Mouse (Mus musculus): Measurements from ENCODE around the gene Myo18b. TPM values are rescaled to one million over a fixed set of nuclear protein-coding genes. Genes with fewer than 3 reads are reported as not detected.

The Myo18b gene
- polyA plus RNA-seq, 1 experiment from 2014 or later: 0.66 TPM

GRCm38 (mm10) chr5:112928201-112928881 is 32.2 kb upstream of the Myo18b start:
- Histone ChIP-seq H3K9me3 (ENCODE audit: control insufficient read depth, low read length) (no peaks in the 10 kb centered on the region), H3K4me3 (ENCODE audit: low read depth, low read length) (no peak overlapping the region), H3K27ac (ENCODE audit: low read depth, low read length) (no peak overlapping the region), H3K9ac (ENCODE audit: low read length) (no peak overlapping the region), H3K4me2 (ENCODE audit: low read depth) (no peak overlapping the region), H3K27me3 (ENCODE audit: control insufficient read depth, insufficient read depth, low read length) (no peaks in the 10 kb centered on the region), H3K36me3 (ENCODE audit: control insufficient read depth, insufficient read depth, low read length) (no peaks in the 10 kb centered on the region), H3K4me1 (ENCODE audit: control insufficient read depth, insufficient read depth, low read length) (no peaks in the 10 kb centered on the region)
- DNase-seq (ENCODE audit: low spot score) (no peak), ATAC-seq (ENCODE audit: insufficient read depth, low FRiP score, low TSS enrichment) (no peak)
- 58% methylated on average over 10 of the region's 10 CpGs for WGBS

GRCm38 (mm10) chr5:112925422-112925821 is 29.3 kb upstream of the Myo18b start:
- Histone ChIP-seq H3K27ac (ENCODE audit: low read depth, low read length) (no peak overlapping the region), H3K27me3 (ENCODE audit: control insufficient read depth, insufficient read depth, low read length) (no peaks in the 10 kb centered on the region), H3K36me3 (ENCODE audit: control insufficient read depth, insufficient read depth, low read length) (no peaks in the 10 kb centered on the region), H3K4me1 (ENCODE audit: control insufficient read depth, insufficient read depth, low read length) (no peaks in the 10 kb centered on the region), H3K4me3 (ENCODE audit: low read depth, low read length) (no peak overlapping the region), H3K9me3 (ENCODE audit: control insufficient read depth, low read length) (no peaks in the 10 kb centered on the region), H3K4me2 (ENCODE audit: low read depth) (no peak overlapping the region), H3K9ac (ENCODE audit: low read length) (no peak overlapping the region)
- DNase-seq (ENCODE audit: low spot score) (no peak), ATAC-seq (ENCODE audit: insufficient read depth, low FRiP score, low TSS enrichment) (no peak)
- WGBS: 94% methylated on average over 5 of the region's 5 CpGs

- H3K27me3 ChIP-seq (ENCODE audit: control insufficient read depth, insufficient read depth, low read length): no peaks in the 10 kb centered on the region
- no peak for ATAC-seq (ENCODE audit: insufficient read depth, low FRiP score, low TSS enrichment)
- no peak overlapping the region for H3K27ac ChIP-seq (ENCODE audit: low read depth, low read length)
Measured at GRCm38 (mm10) chr5:112924806-112925205, 28.6 kb upstream of the Myo18b start.

GRCm38 (mm10) chr5:112923841-112924240 is 27.7 kb upstream of the Myo18b start:
- Histone ChIP-seq H3K27me3 (ENCODE audit: control insufficient read depth, insufficient read depth, low read length) (no peaks in the 10 kb centered on the region), H3K9ac (ENCODE audit: low read length) (no peak overlapping the region), H3K27ac (ENCODE audit: low read depth, low read length) (no peak overlapping the region), H3K4me3 (ENCODE audit: low read depth, low read length) (no peak overlapping the region), H3K4me1 (ENCODE audit: control insufficient read depth, insufficient read depth, low read length) (no peaks in the 10 kb centered on the region), H3K4me2 (ENCODE audit: low read depth) (no peak overlapping the region), H3K36me3 (ENCODE audit: control insufficient read depth, insufficient read depth, low read length) (no peaks in the 10 kb centered on the region), H3K9me3 (ENCODE audit: control insufficient read depth, low read length) (no peaks in the 10 kb centered on the region)
- no peak for ATAC-seq (ENCODE audit: insufficient read depth, low FRiP score, low TSS enrichment)
- WGBS: 92% methylated on average over 14 of the region's 14 CpGs
- no peak for DNase-seq (ENCODE audit: low spot score)

More at GRCm38 (mm10) chr5:112924806-112925205, 28.6 kb upstream of the Myo18b start:
- H3K36me3 ChIP-seq (ENCODE audit: control insufficient read depth, insufficient read depth, low read length): no peaks in the 10 kb centered on the region
- H3K4me1 ChIP-seq (ENCODE audit: control insufficient read depth, insufficient read depth, low read length): no peaks in the 10 kb centered on the region
- H3K4me2 ChIP-seq (ENCODE audit: low read depth): no peak overlapping the region
- no peaks in the 10 kb centered on the region for H3K9me3 ChIP-seq (ENCODE audit: control insufficient read depth, low read length)
- H3K4me3 ChIP-seq (ENCODE audit: low read depth, low read length): no peak overlapping the region
- 89% methylated on average over 8 of the region's 8 CpGs for WGBS
- no peak for DNase-seq (ENCODE audit: low spot score)
- H3K9ac ChIP-seq (ENCODE audit: low read length): no peak overlapping the region

GRCm38 (mm10) chr5:112921914-112922313 is 25.8 kb upstream of the Myo18b start:
- DNase-seq (ENCODE audit: low spot score): no peak
- Histone ChIP-seq H3K36me3 (ENCODE audit: control insufficient read depth, insufficient read depth, low read length) (no peaks in the 10 kb centered on the region), H3K9ac (ENCODE audit: low read length) (no peak overlapping the region), H3K4me2 (ENCODE audit: low read depth) (no peak overlapping the region), H3K4me3 (ENCODE audit: low read depth, low read length) (no peak overlapping the region), H3K27ac (ENCODE audit: low read depth, low read length) (no peak overlapping the region), H3K9me3 (ENCODE audit: control insufficient read depth, low read length) (no peaks in the 10 kb centered on the region), H3K27me3 (ENCODE audit: control insufficient read depth, insufficient read depth, low read length) (no peaks in the 10 kb centered on the region), H3K4me1 (ENCODE audit: control insufficient read depth, insufficient read depth, low read length) (no peaks in the 10 kb centered on the region)
- no peak for ATAC-seq (ENCODE audit: insufficient read depth, low FRiP score, low TSS enrichment)

GRCm38 (mm10) chr5:112910381-112910780 is 14.2 kb upstream of the Myo18b start:
- DNase-seq (ENCODE audit: low spot score) (no peak), ATAC-seq (ENCODE audit: insufficient read depth, low FRiP score, low TSS enrichment) (no peak)
- Histone ChIP-seq H3K9me3 (ENCODE audit: control insufficient read depth, low read length) (no peaks in the 10 kb centered on the region), H3K4me1 (ENCODE audit: control insufficient read depth, insufficient read depth, low read length) (0 out of 2 replicates have a peak, but pooled peaks cover 3% of the 10 kb centered on the region), H3K4me2 (ENCODE audit: low read depth) (no peak overlapping the region), H3K27me3 (ENCODE audit: control insufficient read depth, insufficient read depth, low read length) (no peaks in the 10 kb centered on the region), H3K27ac (ENCODE audit: low read depth, low read length) (no peak overlapping the region), H3K36me3 (ENCODE audit: control insufficient read depth, insufficient read depth, low read length) (no peaks in the 10 kb centered on the region), H3K4me3 (ENCODE audit: low read depth, low read length) (no peak overlapping the region), H3K9ac (ENCODE audit: low read length) (no peak overlapping the region)
- WGBS: 80% methylated on average over 5 of the region's 5 CpGs

- H3K27ac ChIP-seq (ENCODE audit: low read depth, low read length): no peak overlapping the region
- 50% methylated on average over 2 of the region's 2 CpGs for WGBS
- no peak overlapping the region for H3K9ac ChIP-seq (ENCODE audit: low read length)
- no peaks in the 10 kb centered on the region for H3K36me3 ChIP-seq (ENCODE audit: control insufficient read depth, insufficient read depth, low read length)
- H3K4me3 ChIP-seq (ENCODE audit: low read depth, low read length): no peak overlapping the region
- ATAC-seq (ENCODE audit: insufficient read depth, low FRiP score, low TSS enrichment) (no peak), DNase-seq (ENCODE audit: low spot score) (no peak)
- H3K9me3 ChIP-seq (ENCODE audit: control insufficient read depth, low read length): no peaks in the 10 kb centered on the region
- H3K4me1 ChIP-seq (ENCODE audit: control insufficient read depth, insufficient read depth, low read length): 0 out of 2 replicates have a peak, but pooled peaks cover 3% of the 10 kb centered on the region
- no peaks in the 10 kb centered on the region for H3K27me3 ChIP-seq (ENCODE audit: control insufficient read depth, insufficient read depth, low read length)
- no peak overlapping the region for H3K4me2 ChIP-seq (ENCODE audit: low read depth)
Measured at GRCm38 (mm10) chr5:112908169-112908614, 12.0 kb upstream of the Myo18b start.

- DNase-seq (ENCODE audit: low spot score): no peak
Measured at GRCm38 (mm10) chr5:112907504-112907903, 11.3 kb upstream of the Myo18b start.

GRCm38 (mm10) chr5:112893462-112894060 is 2.6 kb downstream of the Myo18b start:
- DNase-seq (ENCODE audit: low spot score) (no peak), ATAC-seq (ENCODE audit: insufficient read depth, low FRiP score, low TSS enrichment) (no peak)
- Histone ChIP-seq H3K36me3 (ENCODE audit: control insufficient read depth, insufficient read depth, low read length) (no peaks in the 10 kb centered on the region), H3K4me3 (ENCODE audit: low read depth, low read length) (no peak overlapping the region), H3K4me1 (ENCODE audit: control insufficient read depth, insufficient read depth, low read length) (no peaks in the 10 kb centered on the region), H3K9me3 (ENCODE audit: control insufficient read depth, low read length) (no peaks in the 10 kb centered on the region), H3K4me2 (ENCODE audit: low read depth) (no peak overlapping the region), H3K27me3 (ENCODE audit: control insufficient read depth, insufficient read depth, low read length) (no peaks in the 10 kb centered on the region), H3K27ac (ENCODE audit: low read depth, low read length) (no peak overlapping the region), H3K9ac (ENCODE audit: low read length) (no peak overlapping the region)
- WGBS: 69% methylated on average over 5 of the region's 5 CpGs

More at GRCm38 (mm10) chr5:112907504-112907903, 11.3 kb upstream of the Myo18b start:
- Histone ChIP-seq H3K36me3 (ENCODE audit: control insufficient read depth, insufficient read depth, low read length) (no peaks in the 10 kb centered on the region), H3K27me3 (ENCODE audit: control insufficient read depth, insufficient read depth, low read length) (no peaks in the 10 kb centered on the region), H3K9me3 (ENCODE audit: control insufficient read depth, low read length) (no peaks in the 10 kb centered on the region), H3K4me1 (ENCODE audit: control insufficient read depth, insufficient read depth, low read length) (0 out of 2 replicates have a peak, but pooled peaks cover 3% of the 10 kb centered on the region), H3K4me2 (ENCODE audit: low read depth) (no peak overlapping the region), H3K27ac (ENCODE audit: low read depth, low read length) (no peak overlapping the region), H3K9ac (ENCODE audit: low read length) (no peak overlapping the region), H3K4me3 (ENCODE audit: low read depth, low read length) (no peak overlapping the region)
- 58% methylated on average over 6 of the region's 6 CpGs for WGBS
- no peak for ATAC-seq (ENCODE audit: insufficient read depth, low FRiP score, low TSS enrichment)

Measured in neural tube, embryonic 11.5 days (tissue).